Mouse (Mus musculus): Measurements from ENCODE around the gene Iqcf4. TPM values are rescaled to one million over a fixed set of nuclear protein-coding genes. Genes with fewer than 3 reads are reported as not detected.
"Not testable (repeated sequence)": the region's sequence is repeated elsewhere in the genome, so short reads cannot be mapped to it uniquely, and the experiment has no call there.

The Iqcf4 gene
- not detected for total RNA-seq (2021)
- long read RNA-seq, experiment 1: 0 reads
- long read RNA-seq, experiment 2: 0 reads

DNA sequence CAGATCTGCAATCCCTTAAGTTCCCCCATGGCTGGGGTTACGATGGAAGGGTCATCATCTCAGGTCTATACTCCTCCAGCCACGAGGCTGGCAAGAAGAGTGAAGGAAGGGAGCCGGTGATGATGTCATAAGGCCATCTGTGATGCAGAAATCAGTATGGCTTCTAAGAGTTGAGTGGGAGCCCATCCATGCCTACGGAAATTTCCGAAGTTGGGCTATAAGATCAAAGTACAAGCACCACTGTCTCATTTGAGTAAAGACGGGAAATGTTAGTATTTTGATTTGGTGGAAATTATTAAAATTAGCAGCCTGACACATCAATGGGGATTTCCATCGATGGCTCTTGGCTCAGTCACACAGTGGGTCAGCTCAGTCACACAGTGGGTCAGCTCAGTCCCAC, at the start of gene Iqcf4:
Iqcf4 (minus strand) TSS at position 101 of the 400 bp plus-strand sequence.
- no peak for DNase-seq (ENCODE audit: low spot score in 2 of 2)

GRCm38 (mm10) chr9:106617496-106617895, 46.7 kb upstream of the Iqcf4 start:
- peak; percentile 70 to 90 for DNase-seq (ENCODE audit: low spot score in 2 of 2)

DNA sequence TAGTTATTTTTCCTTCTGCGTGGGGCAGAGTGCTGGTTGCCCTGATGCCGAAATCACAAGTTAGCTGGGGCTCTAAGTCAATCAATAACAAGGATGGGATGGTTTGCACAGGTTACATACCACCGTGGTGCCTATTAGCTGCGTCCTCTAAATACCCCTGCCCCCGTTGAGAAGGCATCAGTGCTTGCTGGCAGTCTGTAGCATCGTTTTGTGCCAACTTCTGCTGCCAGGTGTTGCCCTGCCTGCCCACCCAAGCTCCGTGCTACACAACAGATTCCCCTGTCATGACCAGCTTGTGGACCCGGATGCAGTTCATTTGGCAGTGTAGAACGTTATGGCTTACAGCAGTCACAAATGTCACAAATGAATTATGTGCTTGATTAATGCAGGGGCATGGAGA, 45.5 kb upstream of the Iqcf4 start:
- no peak for DNase-seq (ENCODE audit: low spot score in 2 of 2)

GRCm38 (mm10) chr9:106614616-106615015, 43.8 kb upstream of the Iqcf4 start:
- no peak for DNase-seq (ENCODE audit: low spot score in 2 of 2)

- no peak for DNase-seq (ENCODE audit: low spot score in 2 of 2)
Measured at GRCm38 (mm10) chr9:106613951-106614350, 43.2 kb upstream of the Iqcf4 start.

DNA sequence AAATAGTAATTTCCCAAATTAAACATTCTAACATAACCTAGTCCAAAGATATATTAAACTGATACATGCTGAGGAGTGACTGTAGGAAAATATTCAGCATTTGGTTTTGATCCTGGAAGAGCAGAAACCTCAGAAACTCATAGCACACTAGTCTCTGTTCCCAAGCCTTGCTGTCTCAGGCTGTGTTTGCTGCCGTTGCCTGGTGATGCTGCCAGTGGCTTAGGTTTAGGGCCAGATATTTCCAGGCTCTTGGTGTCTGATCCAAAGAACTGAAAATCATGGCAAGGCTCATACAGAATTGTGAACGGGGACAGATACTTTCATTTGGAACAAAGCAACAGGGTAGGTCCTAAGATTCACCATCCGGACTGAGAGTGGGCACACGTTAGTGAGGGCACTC, 39.9 kb upstream of the Iqcf4 start:
- DNase-seq (ENCODE audit: low spot score in 2 of 2): peak in 1 of 2 experiments; percentile 45

DNA sequence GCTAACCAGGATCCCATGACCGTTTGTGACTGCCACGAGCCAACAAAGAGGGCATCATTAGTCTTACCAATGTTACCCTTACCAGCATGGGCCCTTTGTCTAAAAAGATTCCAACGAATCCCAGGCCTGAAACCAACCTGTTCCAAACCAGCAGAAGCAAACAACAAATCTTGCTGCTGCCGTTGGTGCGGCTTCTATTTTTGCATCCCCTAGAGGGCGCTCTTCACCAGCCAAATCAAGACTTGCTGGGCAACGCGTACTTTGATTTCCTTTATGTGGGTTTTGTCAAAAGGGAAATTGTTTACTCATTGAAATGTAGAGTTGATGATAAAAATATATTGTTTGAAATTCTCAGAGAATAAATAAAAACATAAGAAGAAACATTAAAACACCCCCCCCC, 29.8 kb upstream of the Iqcf4 start:
- DNase-seq (ENCODE audit: low spot score in 2 of 2): peak; percentile 57 to 78

DNA sequence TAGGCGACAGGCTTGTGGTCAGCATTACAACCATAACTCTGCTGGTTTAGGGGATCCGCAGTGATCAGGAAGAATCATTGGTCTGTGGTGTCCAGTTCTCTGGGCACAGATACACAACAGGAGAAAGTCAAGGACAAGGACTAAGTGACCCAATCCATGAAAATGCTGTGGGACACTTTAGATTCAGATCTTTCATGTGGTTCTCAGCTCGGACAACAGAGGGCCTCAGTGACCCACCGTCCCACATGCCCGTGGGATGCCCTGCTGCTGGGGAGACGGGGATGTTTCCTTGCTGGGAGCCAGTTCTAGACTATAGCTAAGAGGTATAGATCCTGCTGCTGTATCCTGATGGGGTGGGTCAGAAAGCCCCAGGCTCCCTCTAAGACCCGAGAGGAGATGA, 27.7 kb upstream of the Iqcf4 start:
- no peak for DNase-seq (ENCODE audit: low spot score in 2 of 2)

DNA sequence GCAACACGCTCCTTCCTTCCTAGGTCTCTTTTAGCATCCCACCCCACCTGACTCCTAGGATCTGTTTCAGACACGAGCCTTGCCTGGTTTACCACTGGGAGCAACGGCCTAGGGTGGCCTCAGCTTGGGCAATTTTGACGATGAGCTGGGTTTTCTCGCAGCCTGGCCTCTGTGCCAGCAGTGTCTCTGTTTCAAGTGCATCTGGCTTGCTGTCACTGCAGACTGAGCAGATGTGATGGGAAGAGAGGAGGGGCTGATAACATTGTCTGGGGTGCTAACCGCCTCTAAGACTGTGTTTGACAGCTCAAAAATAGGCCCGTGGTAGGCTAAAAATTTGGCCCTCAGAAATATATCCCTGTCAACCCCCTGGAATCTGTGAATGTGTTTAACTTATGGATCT, 25.0 kb upstream of the Iqcf4 start:
- no peak for DNase-seq (ENCODE audit: low spot score in 2 of 2)

GRCm38 (mm10) chr9:106595402-106595801, 24.6 kb upstream of the Iqcf4 start:
- DNase-seq (ENCODE audit: low spot score in 2 of 2): not testable (repeated sequence)

DNA sequence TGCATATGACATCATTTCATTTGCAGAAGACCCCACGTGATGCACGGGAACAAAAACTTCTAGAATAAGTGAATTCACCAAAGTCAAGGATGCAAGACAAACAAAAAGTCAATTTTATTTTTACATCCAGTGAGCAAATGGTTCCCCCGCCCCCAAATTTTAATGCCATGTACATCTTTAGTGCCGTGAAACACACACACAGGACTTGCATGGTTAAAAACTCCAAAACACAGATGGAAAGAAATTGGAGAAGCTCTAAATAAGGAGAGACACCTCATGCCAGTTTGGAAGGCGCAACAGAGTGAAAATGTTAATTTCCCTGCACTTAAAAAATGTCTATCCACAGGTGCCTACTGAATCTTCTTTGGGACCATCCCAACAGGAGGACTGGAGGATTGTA, 21.4 kb upstream of the Iqcf4 start:
- no peak for DNase-seq (ENCODE audit: low spot score in 2 of 2)

DNA sequence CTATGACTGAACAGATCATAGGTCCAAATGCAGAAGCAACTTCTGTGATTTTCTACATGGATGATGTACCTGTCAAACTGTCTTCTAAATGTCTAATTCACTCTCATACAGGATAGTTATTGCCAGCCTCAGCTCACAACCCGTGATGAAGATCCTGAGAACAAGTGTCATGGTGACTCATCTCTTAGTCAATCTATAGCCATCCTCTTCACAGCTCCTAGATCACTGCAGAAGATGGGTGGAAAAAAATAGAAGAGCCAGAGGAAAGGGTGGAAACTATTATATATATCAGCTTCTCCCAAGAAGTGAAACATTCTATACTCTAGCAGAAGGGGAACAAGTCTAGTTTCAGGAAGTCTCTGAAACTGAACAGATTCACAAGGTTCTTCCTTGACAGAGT, 11.8 kb upstream of the Iqcf4 start:
- no peak for DNase-seq (ENCODE audit: low spot score in 2 of 2)

DNA sequence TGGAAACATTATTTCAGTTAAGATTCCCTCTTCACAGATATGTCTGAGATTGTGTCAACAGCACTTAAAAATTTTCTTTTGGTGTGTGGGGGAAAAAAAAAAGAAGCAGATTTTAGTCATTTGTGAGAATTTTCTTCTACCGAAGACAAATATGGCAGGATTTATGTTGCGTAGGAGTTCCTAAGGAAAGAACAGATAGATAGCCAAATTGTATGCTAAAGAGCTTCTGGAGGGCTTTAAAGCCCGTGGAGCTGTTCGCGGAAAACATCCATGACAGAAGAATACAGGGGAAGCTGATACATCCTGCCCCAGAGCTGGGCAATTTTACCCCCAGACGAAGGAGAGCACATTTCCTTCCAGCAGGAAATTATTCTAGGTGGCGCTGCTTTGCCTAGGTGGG, 9.2 kb upstream of the Iqcf4 start:
- peak in 1 of 2 experiments; percentile 34 for DNase-seq (ENCODE audit: low spot score in 2 of 2)

GRCm38 (mm10) chr9:106576112-106576511, 5.3 kb upstream of the Iqcf4 start:
- no peak for DNase-seq (ENCODE audit: low spot score in 2 of 2)

- no peak for DNase-seq (ENCODE audit: low spot score in 2 of 2)
Measured at GRCm38 (mm10) chr9:106573366-106573765, 2.6 kb upstream of the Iqcf4 start.

DNA sequence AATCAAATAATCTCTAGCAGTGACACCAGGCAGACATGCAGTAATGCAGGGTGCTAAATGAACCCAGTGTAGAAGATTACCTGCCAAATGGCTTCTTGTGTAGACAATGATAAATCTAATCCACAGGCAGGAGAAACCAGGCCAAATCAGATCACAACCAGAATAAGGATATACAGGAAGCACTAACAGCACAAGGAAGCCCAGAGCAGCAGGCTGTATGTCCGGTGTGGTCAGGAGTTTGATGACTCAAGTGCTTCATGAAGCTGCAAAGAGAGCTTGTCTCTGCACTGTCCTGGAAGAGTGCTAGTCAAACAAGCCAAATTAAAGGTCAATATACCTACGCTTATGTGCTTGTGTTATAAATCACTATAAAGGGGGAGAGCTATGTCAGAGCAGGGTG, 1.4 kb upstream of the Iqcf4 start:
- DNase-seq (ENCODE audit: low spot score in 2 of 2): no peak

- DNase-seq (ENCODE audit: low spot score in 2 of 2): no peak
Measured at GRCm38 (mm10) chr9:106566437-106566836, 4.4 kb downstream of the Iqcf4 start.

DNA sequence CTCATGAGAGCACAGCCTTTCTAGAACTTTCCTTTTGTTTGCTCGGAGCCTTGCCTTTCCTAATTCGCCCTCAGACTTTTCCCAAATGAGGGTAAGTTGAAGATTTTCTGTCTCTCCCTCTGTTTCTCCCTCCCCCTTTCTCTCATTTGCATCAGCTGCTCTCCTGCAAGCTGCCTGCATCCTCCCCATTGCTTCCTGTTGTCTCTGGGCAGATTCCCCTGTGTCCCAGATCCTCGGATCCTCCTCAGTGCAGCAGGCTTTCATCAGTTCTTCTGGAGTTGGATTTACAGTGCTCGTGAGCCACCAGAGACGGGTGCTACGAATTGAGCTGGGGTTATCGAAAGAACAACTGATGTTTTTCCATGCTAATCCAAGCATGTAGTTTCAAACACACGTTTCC, 6.8 kb downstream of the Iqcf4 start:
- DNase-seq (ENCODE audit: low spot score in 2 of 2): no peak

- DNase-seq (ENCODE audit: low spot score in 2 of 2): no peak
Measured at GRCm38 (mm10) chr9:106562291-106562690, 8.5 kb downstream of the Iqcf4 start.

- no peak for DNase-seq (ENCODE audit: low spot score in 2 of 2)
Measured at GRCm38 (mm10) chr9:106561531-106561930, 9.3 kb downstream of the Iqcf4 start, which contains the start of gene Iqcf3. Gene Iqcf3, minus strand, starts transcription at chr9:106561631.

DNA sequence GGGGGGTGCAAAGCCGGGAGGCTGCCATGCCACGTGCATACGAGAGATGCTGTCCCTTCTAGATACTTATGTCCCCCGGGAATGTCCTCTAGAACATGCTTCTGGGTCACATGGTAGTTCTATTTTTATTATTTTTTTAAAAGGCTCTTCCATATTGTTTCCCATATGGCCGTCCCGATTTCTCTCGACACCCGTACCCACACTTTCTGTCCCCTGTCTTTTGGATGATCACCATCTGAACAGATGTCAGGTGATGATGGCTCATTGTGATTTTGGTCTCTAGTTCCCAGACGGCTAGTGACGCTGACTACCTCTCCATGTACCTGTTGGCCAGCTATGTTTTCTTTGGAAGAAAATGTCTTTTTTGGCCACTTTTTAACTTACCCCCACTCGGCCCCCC, 35.8 kb downstream of the Iqcf4 start:
- peak in 1 of 2 experiments; percentile 12 for DNase-seq (ENCODE audit: low spot score in 2 of 2)

DNA sequence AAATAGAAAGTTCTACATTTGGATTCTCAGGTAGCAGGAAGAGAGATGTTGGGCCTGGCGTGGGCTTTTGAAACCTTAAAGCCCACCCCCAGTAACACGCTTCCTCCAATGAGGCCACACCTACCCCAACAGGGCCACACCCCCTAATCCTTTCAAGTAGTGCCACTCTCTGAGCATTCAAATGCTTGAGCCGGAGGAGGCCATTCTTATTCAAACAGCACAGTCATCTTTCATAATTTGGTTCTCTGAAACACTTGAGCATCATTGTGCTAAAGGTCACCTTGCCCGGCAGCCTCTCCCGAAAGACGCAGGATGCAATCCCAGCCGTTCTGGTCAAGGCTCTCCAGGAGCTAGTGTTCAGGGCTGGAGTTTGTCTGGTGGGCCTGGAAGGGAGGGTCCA, 36.5 kb downstream of the Iqcf4 start:
- DNase-seq (ENCODE audit: low spot score in 2 of 2): no peak

DNA sequence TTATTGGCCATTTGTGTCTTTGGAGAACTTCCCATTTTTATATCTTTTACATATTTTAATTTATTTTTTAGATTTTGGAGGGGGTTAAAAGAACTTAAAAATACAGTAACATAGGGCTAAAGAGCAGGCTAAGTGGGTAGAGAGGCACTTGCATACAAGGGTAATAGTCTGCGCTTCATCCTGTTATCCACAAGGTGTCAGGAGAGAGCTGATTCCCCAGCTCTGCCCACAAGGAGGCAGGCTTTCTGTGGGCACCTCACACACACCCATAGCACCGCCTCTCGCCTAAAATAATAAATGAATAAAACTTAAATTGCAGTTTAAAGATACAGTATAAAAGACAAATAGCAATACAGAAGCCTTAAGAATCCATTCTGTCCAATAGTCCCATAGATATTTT, 39.0 kb downstream of the Iqcf4 start:
- DNase-seq (ENCODE audit: low spot score in 2 of 2): peak; percentile 6 to 31

GRCm38 (mm10) chr9:106519909-106520308, 50.9 kb downstream of the Iqcf4 start:
- DNase-seq (ENCODE audit: low spot score in 2 of 2): no peak
